Mouse (Mus musculus) neural tube, embryonic 12.5 days (tissue): Measurements from ENCODE around the gene Cdh22. TPM values are rescaled to one million over a fixed set of nuclear protein-coding genes. Genes with fewer than 3 reads are reported as not detected.

Source experiments
- ATAC-seq: fragments of 200-750 bp; cut with Nextera tagmentation; 2 replicates; pipeline ENCODE4 v1.8.0; 2017; ENCODE audit warnings: low read depth, mild to moderate bottlenecking, moderate TSS enrichment, moderate library complexity; ENCODE audit not compliant: low FRiP score
- H3K27ac ChIP-seq: fragments of 300-500 bp; sonication (generic); 2 replicates; pipeline ENCODE4 v1.5.1; 2016
- H3K27me3 ChIP-seq: fragments of 300-500 bp; sonication (generic); replicated peaks from 2 replicates; pipeline ENCODE4 v1.6.1; 2016; ENCODE audit warnings: mild to moderate bottlenecking
- H3K36me3 ChIP-seq: fragments of 300-500 bp; sonication (generic); 2 replicates; pipeline ENCODE4 v1.6.1; 2016; ENCODE audit warnings: mild to moderate bottlenecking
- H3K4me1 ChIP-seq: fragments of 300-500 bp; sonication (generic); 2 replicates; pipeline ENCODE4 v1.6.1; 2016
- H3K4me2 ChIP-seq: fragments of 300-500 bp; sonication (generic); replicated peaks from 2 replicates; pipeline ENCODE4 v1.6.1; 2016; ENCODE audit warnings: mild to moderate bottlenecking
- H3K4me3 ChIP-seq: fragments of 300-500 bp; sonication (generic); 2 replicates; pipeline ENCODE4 v1.5.1; 2016
- H3K9ac ChIP-seq: fragments of 300-500 bp; sonication (generic); 2 replicates; pipeline ENCODE4 v1.6.1; 2016; ENCODE audit warnings: mild to moderate bottlenecking
- H3K9me3 ChIP-seq: fragments of 300-500 bp; sonication (generic); 2 replicates; pipeline ENCODE4 v1.6.1; 2016; ENCODE audit warnings: mild to moderate bottlenecking
- WGBS: fragments of 180-500 bp; shearing (Covaris S2); methylation state at CpG from one replicate; pipeline ENCODE4 v1.1.7; 2016; 5-methylcytosine and 5-hydroxymethylcytosine counted together
- polyA plus RNA-seq: library from polyadenylated mRNA; unstranded; fragments of >200 nt; fragmentation: Nextera tagmentation; extraction: Ambion mirVana; gene quantifications from 2 replicates; pipeline ENCODE4 v1.2.1, GENCODE M21; 2016

The Cdh22 gene
- polyA plus RNA-seq: 10.0 and 10.4 TPM in 2 replicates

GRCm38 (mm10) chr2:165234613-165235291 is at the start of gene Cdh22:
Gene Cdh22 (minus strand): TSS chr2:165234853.
- Histone ChIP-seq H3K27ac (peak within 1 kb of the TSS; percentile 70; the same call in 1 of the 2 replicates), H3K4me3 (peak within 1 kb of the TSS; percentile 63), H3K4me1 (peaks cover 34% of the 10 kb centered on the region), H3K36me3 (no peaks in the 10 kb centered on the region), H3K27me3 (peaks cover 97% of the 10 kb centered on the region), H3K9me3 (no peaks in the 10 kb centered on the region), H3K4me2 (peak within 1 kb of the TSS; percentile 98), H3K9ac (peak within 1 kb of the TSS; percentile 75)
- peak; percentile 79 for ATAC-seq
- WGBS: under 1% methylated on average over 50 of the region's 60 CpGs

- H3K36me3 ChIP-seq: peaks cover 24% of the 10 kb centered on the region; the same call in 1 of the 2 replicates
- 92% methylated on average over 7 of the region's 7 CpGs for WGBS
- H3K4me1 ChIP-seq: peaks cover 17% of the 10 kb centered on the region
- no peak overlapping the region for H3K9ac ChIP-seq
- H3K4me2 ChIP-seq: no peak overlapping the region
- ATAC-seq: no peak
- no peak overlapping the region for H3K4me3 ChIP-seq
- H3K9me3 ChIP-seq: no peaks in the 10 kb centered on the region
- H3K27ac ChIP-seq: no peak overlapping the region
- H3K27me3 ChIP-seq: no peaks in the 10 kb centered on the region
These were observed 49.7 kb upstream of the Cdh22 start for GRCm38 (mm10) chr2:165284377-165284776.

GRCm38 (mm10) chr2:165283644-165284043 is 49.0 kb upstream of the Cdh22 start:
- Histone ChIP-seq H3K4me2 (no peak overlapping the region), H3K36me3 (peaks cover 21% of the 10 kb centered on the region; the same call in 1 of the 2 replicates), H3K9ac (no peak overlapping the region), H3K4me1 (peaks cover 17% of the 10 kb centered on the region), H3K27ac (no peak overlapping the region), H3K9me3 (no peaks in the 10 kb centered on the region), H3K27me3 (no peaks in the 10 kb centered on the region), H3K4me3 (no peak overlapping the region)
- WGBS: 93% methylated on average over 3 of the region's 3 CpGs
- ATAC-seq: no peak

GRCm38 (mm10) chr2:165281779-165282311 is 47.2 kb upstream of the Cdh22 start:
- Histone ChIP-seq H3K27me3 (no peaks in the 10 kb centered on the region), H3K9ac (no peak overlapping the region), H3K4me2 (no peak overlapping the region), H3K4me1 (peaks cover 4% of the 10 kb centered on the region), H3K27ac (no peak overlapping the region), H3K36me3 (peaks cover 34% of the 10 kb centered on the region), H3K4me3 (no peak overlapping the region), H3K9me3 (no peaks in the 10 kb centered on the region)
- no peak; the same call in 1 of the 2 replicates for ATAC-seq
- 73% methylated on average over 5 of the region's 6 CpGs for WGBS

GRCm38 (mm10) chr2:165279351-165279750 is 44.7 kb upstream of the Cdh22 start:
- H3K9me3 ChIP-seq: no peaks in the 10 kb centered on the region
- no peak overlapping the region for H3K27ac ChIP-seq
- H3K4me1 ChIP-seq: peaks cover 17% of the 10 kb centered on the region
- WGBS: 73% methylated on average over 10 of the region's 10 CpGs
- no peak overlapping the region for H3K4me3 ChIP-seq
- H3K4me2 ChIP-seq: no peak overlapping the region
- H3K36me3 ChIP-seq: peaks cover 39% of the 10 kb centered on the region
- H3K27me3 ChIP-seq: no peaks in the 10 kb centered on the region; the same call in 1 of the 2 replicates
- no peak overlapping the region for H3K9ac ChIP-seq
- no peak for ATAC-seq

- Histone ChIP-seq H3K4me2 (no peak overlapping the region), H3K9ac (no peak overlapping the region), H3K27me3 (no peaks in the 10 kb centered on the region; the same call in 1 of the 2 replicates), H3K36me3 (peaks cover 28% of the 10 kb centered on the region), H3K9me3 (no peaks in the 10 kb centered on the region), H3K27ac (no peak overlapping the region), H3K4me1 (peaks cover 28% of the 10 kb centered on the region), H3K4me3 (no peak overlapping the region)
- WGBS: 80% methylated on average over 5 of the region's 5 CpGs
- ATAC-seq: no peak
These were observed 42.6 kb upstream of the Cdh22 start for GRCm38 (mm10) chr2:165277188-165277740.

- ATAC-seq: peak; percentile 42; the same call in 1 of the 2 replicates
- peaks cover 23% of the 10 kb centered on the region for H3K36me3 ChIP-seq
- no peak overlapping the region for H3K9ac ChIP-seq
- 27% methylated on average over 8 of the region's 8 CpGs for WGBS
- H3K4me3 ChIP-seq: no peak overlapping the region
- peaks cover 37% of the 10 kb centered on the region for H3K4me1 ChIP-seq
- no peak overlapping the region for H3K4me2 ChIP-seq
- no peak overlapping the region for H3K27ac ChIP-seq
- H3K9me3 ChIP-seq: no peaks in the 10 kb centered on the region
- H3K27me3 ChIP-seq: no peaks in the 10 kb centered on the region; the same call in none of the 2 replicates
These were observed 41.2 kb upstream of the Cdh22 start for GRCm38 (mm10) chr2:165275824-165276223.

- no peaks in the 10 kb centered on the region for H3K9me3 ChIP-seq
- 26% methylated on average over 8 of the region's 8 CpGs for WGBS
- H3K4me1 ChIP-seq: peaks cover 40% of the 10 kb centered on the region
- no peak overlapping the region for H3K4me3 ChIP-seq
- H3K9ac ChIP-seq: no peak overlapping the region
- H3K4me2 ChIP-seq: 0 out of 2 replicates have a peak overlapping the region, but pooled peaks have one; percentile 22
- peak; percentile 29; the same call in 1 of the 2 replicates for ATAC-seq
- no peak overlapping the region for H3K27ac ChIP-seq
- H3K27me3 ChIP-seq: no peaks in the 10 kb centered on the region; the same call in none of the 2 replicates
- H3K36me3 ChIP-seq: peaks cover 18% of the 10 kb centered on the region
These were observed 40.5 kb upstream of the Cdh22 start for GRCm38 (mm10) chr2:165275124-165275640.

- H3K27me3 ChIP-seq: peaks cover 8% of the 10 kb centered on the region
- WGBS: 35% methylated on average over 4 of the region's 4 CpGs
- H3K9ac ChIP-seq: no peak overlapping the region
- peaks cover 40% of the 10 kb centered on the region for H3K4me1 ChIP-seq
- ATAC-seq: no peak
- no peak overlapping the region for H3K27ac ChIP-seq
- no peak overlapping the region for H3K4me3 ChIP-seq
- H3K9me3 ChIP-seq: no peaks in the 10 kb centered on the region
- no peak overlapping the region for H3K4me2 ChIP-seq
- peaks cover 18% of the 10 kb centered on the region for H3K36me3 ChIP-seq
These were observed 38.9 kb upstream of the Cdh22 start for GRCm38 (mm10) chr2:165273589-165273988.

GRCm38 (mm10) chr2:165271326-165271725 is 36.7 kb upstream of the Cdh22 start:
- H3K27ac ChIP-seq: no peak overlapping the region
- 3% methylated on average over 8 of the region's 8 CpGs for WGBS

GRCm38 (mm10) chr2:165270858-165271257 is 36.2 kb upstream of the Cdh22 start:
- H3K27me3 ChIP-seq: peaks cover 19% of the 10 kb centered on the region

More at GRCm38 (mm10) chr2:165271326-165271725, 36.7 kb upstream of the Cdh22 start:
- Histone ChIP-seq H3K36me3 (peaks cover under 1% of the 10 kb centered on the region; the same call in 1 of the 2 replicates), H3K4me1 (peaks cover 51% of the 10 kb centered on the region), H3K9ac (0 out of 2 replicates have a peak overlapping the region, but pooled peaks have one; percentile 13), H3K4me2 (no peak overlapping the region), H3K4me3 (no peak overlapping the region), H3K9me3 (no peaks in the 10 kb centered on the region), H3K27me3 (peaks cover 19% of the 10 kb centered on the region)
- peak; percentile 14; the same call in 1 of the 2 replicates for ATAC-seq

GRCm38 (mm10) chr2:165266739-165267138 is 32.1 kb upstream of the Cdh22 start:
- Histone ChIP-seq H3K27me3 (peaks cover 30% of the 10 kb centered on the region), H3K9me3 (no peaks in the 10 kb centered on the region), H3K4me2 (no peak overlapping the region; the same call in 1 of the 2 replicates), H3K36me3 (no peaks in the 10 kb centered on the region), H3K27ac (no peak overlapping the region), H3K9ac (no peak overlapping the region), H3K4me3 (no peak overlapping the region), H3K4me1 (peaks cover 37% of the 10 kb centered on the region; the same call in 1 of the 2 replicates)
- no peak for ATAC-seq
- 6% methylated on average over 12 of the region's 12 CpGs for WGBS

More at GRCm38 (mm10) chr2:165270858-165271257, 36.2 kb upstream of the Cdh22 start:
- ATAC-seq: no peak
- no peak overlapping the region for H3K27ac ChIP-seq
- H3K4me1 ChIP-seq: peaks cover 51% of the 10 kb centered on the region
- 0 out of 2 replicates have a peak overlapping the region, but pooled peaks have one; percentile 13 for H3K9ac ChIP-seq
- no peaks in the 10 kb centered on the region for H3K36me3 ChIP-seq
- no peak overlapping the region for H3K4me2 ChIP-seq
- no peak overlapping the region for H3K4me3 ChIP-seq
- 67% methylated on average over 7 of the region's 7 CpGs for WGBS
- H3K9me3 ChIP-seq: no peaks in the 10 kb centered on the region
